Mouse (Mus musculus): ENCODE results near the gene Cdc20b. TPM values are rescaled to one million over a fixed set of nuclear protein-coding genes. Genes with fewer than 3 reads are reported as not detected.
"Not testable (repeated sequence)": the region's sequence is repeated elsewhere in the genome, so short reads cannot be mapped to it uniquely, and the experiment has no call there.

Cdc20b gene
- polyA plus RNA-seq, 1 experiment from 2014 or later, result not detected

- not testable (repeated sequence) for H3K27me3 ChIP-seq (ENCODE audit: control insufficient read depth, insufficient read depth, low read length); H3K9me3 ChIP-seq (ENCODE audit: control insufficient read depth, low read depth, low read length); H3K27ac ChIP-seq (ENCODE audit: low read length); H3K36me3 ChIP-seq (ENCODE audit: control insufficient read depth, insufficient read depth, low read length); H3K4me1 ChIP-seq (ENCODE audit: control insufficient read depth, insufficient read depth, low read length); H3K9ac ChIP-seq (replicated peaks; ENCODE audit: low read depth, low read length); ATAC-seq (ENCODE audit: insufficient number of reproducible peaks, insufficient read depth, low FRiP score, low read depth)
- 42% methylated on average over 19 of the region's 20 CpGs for WGBS
- Histone ChIP-seq H3K4me3 (ENCODE audit: low read depth, low read length) (peak overlapping the region; percentile 4; the same call in 1 of the 2 replicates), H3K4me2 (replicated peaks; ENCODE audit: low read depth, low read length) (peak overlapping the region; percentile 36)
Observed at GRCm38 (mm10) chr13:113013174-113013953, 21.5 kb upstream of the Cdc20b start.

- WGBS, result 85% methylated on average over 2 of the region's 2 CpGs
- H3K36me3 ChIP-seq (ENCODE audit: control insufficient read depth, insufficient read depth, low read length), result no peaks in the 10 kb centered on the region
- no peaks in the 10 kb centered on the region for H3K9me3 ChIP-seq (ENCODE audit: control insufficient read depth, low read depth, low read length)
- no peak overlapping the region for H3K9ac ChIP-seq (replicated peaks; ENCODE audit: low read depth, low read length)
- no peak overlapping the region for H3K27ac ChIP-seq (ENCODE audit: low read length)
- H3K4me1 ChIP-seq (ENCODE audit: control insufficient read depth, insufficient read depth, low read length), result no peaks in the 10 kb centered on the region
- H3K4me3 ChIP-seq (ENCODE audit: low read depth, low read length), result no peak overlapping the region
- no peaks in the 10 kb centered on the region for H3K27me3 ChIP-seq (ENCODE audit: control insufficient read depth, insufficient read depth, low read length)
- no peak for ATAC-seq (ENCODE audit: insufficient number of reproducible peaks, insufficient read depth, low FRiP score, low read depth)
- H3K4me2 ChIP-seq (replicated peaks; ENCODE audit: low read depth, low read length), result no peak overlapping the region
Observed at GRCm38 (mm10) chr13:113021521-113021920, 13.4 kb upstream of the Cdc20b start.

- ATAC-seq (ENCODE audit: insufficient number of reproducible peaks, insufficient read depth, low FRiP score, low read depth), result no peak
- Histone ChIP-seq H3K36me3 (ENCODE audit: control insufficient read depth, insufficient read depth, low read length) (no peaks in the 10 kb centered on the region), H3K4me3 (ENCODE audit: low read depth, low read length) (no peak overlapping the region), H3K9me3 (ENCODE audit: control insufficient read depth, low read depth, low read length) (no peaks in the 10 kb centered on the region), H3K27ac (ENCODE audit: low read length) (no peak overlapping the region), H3K9ac (replicated peaks; ENCODE audit: low read depth, low read length) (no peak overlapping the region), H3K4me2 (replicated peaks; ENCODE audit: low read depth, low read length) (no peak overlapping the region), H3K27me3 (ENCODE audit: control insufficient read depth, insufficient read depth, low read length) (no peaks in the 10 kb centered on the region), H3K4me1 (ENCODE audit: control insufficient read depth, insufficient read depth, low read length) (no peaks in the 10 kb centered on the region)
- 66% methylated on average over 8 of the region's 8 CpGs for WGBS
Observed at GRCm38 (mm10) chr13:113022467-113022866, 12.4 kb upstream of the Cdc20b start.

GRCm38 (mm10) chr13:113023274-113024143, 11.4 kb upstream of the Cdc20b start:
- no peak overlapping the region for H3K9ac ChIP-seq (replicated peaks; ENCODE audit: low read depth, low read length)
- H3K9me3 ChIP-seq (ENCODE audit: control insufficient read depth, low read depth, low read length), result no peaks in the 10 kb centered on the region
- no peak overlapping the region for H3K27ac ChIP-seq (ENCODE audit: low read length)
- WGBS, result 67% methylated on average over 17 of the region's 17 CpGs
- H3K4me2 ChIP-seq (replicated peaks; ENCODE audit: low read depth, low read length), result no peak overlapping the region
- H3K4me3 ChIP-seq (ENCODE audit: low read depth, low read length), result no peak overlapping the region
- ATAC-seq (ENCODE audit: insufficient number of reproducible peaks, insufficient read depth, low FRiP score, low read depth), result no peak
- no peaks in the 10 kb centered on the region for H3K36me3 ChIP-seq (ENCODE audit: control insufficient read depth, insufficient read depth, low read length)
- H3K27me3 ChIP-seq (ENCODE audit: control insufficient read depth, insufficient read depth, low read length), result no peaks in the 10 kb centered on the region
- no peaks in the 10 kb centered on the region for H3K4me1 ChIP-seq (ENCODE audit: control insufficient read depth, insufficient read depth, low read length)

- no peaks in the 10 kb centered on the region for H3K36me3 ChIP-seq (ENCODE audit: control insufficient read depth, insufficient read depth, low read length)
- peak overlapping the region; percentile 50 for H3K4me3 ChIP-seq (ENCODE audit: low read depth, low read length)
- H3K27ac ChIP-seq (ENCODE audit: low read length), result no peak overlapping the region
- H3K27me3 ChIP-seq (ENCODE audit: control insufficient read depth, insufficient read depth, low read length), result peaks cover 16% of the 10 kb centered on the region
- no peak overlapping the region for H3K9ac ChIP-seq (replicated peaks; ENCODE audit: low read depth, low read length)
- ATAC-seq (ENCODE audit: insufficient number of reproducible peaks, insufficient read depth, low FRiP score, low read depth), result no peak
- peak overlapping the region; percentile 99 for H3K4me2 ChIP-seq (replicated peaks; ENCODE audit: low read depth, low read length)
- no peaks in the 10 kb centered on the region for H3K9me3 ChIP-seq (ENCODE audit: control insufficient read depth, low read depth, low read length)
- peaks cover 10% of the 10 kb centered on the region; the same call in 1 of the 2 replicates for H3K4me1 ChIP-seq (ENCODE audit: control insufficient read depth, insufficient read depth, low read length)
- WGBS, result 2% methylated on average over 7 of the region's 7 CpGs
Observed at GRCm38 (mm10) chr13:113031351-113031750, 3.6 kb upstream of the Cdc20b start.

- Histone ChIP-seq H3K4me3 (ENCODE audit: low read depth, low read length) (peak overlapping the region; percentile 50), H3K4me2 (replicated peaks; ENCODE audit: low read depth, low read length) (peak overlapping the region; percentile 99), H3K9me3 (ENCODE audit: control insufficient read depth, low read depth, low read length) (no peaks in the 10 kb centered on the region), H3K36me3 (ENCODE audit: control insufficient read depth, insufficient read depth, low read length) (no peaks in the 10 kb centered on the region), H3K27ac (ENCODE audit: low read length) (no peak overlapping the region), H3K4me1 (ENCODE audit: control insufficient read depth, insufficient read depth, low read length) (peaks cover 10% of the 10 kb centered on the region; the same call in 1 of the 2 replicates), H3K27me3 (ENCODE audit: control insufficient read depth, insufficient read depth, low read length) (peaks cover 16% of the 10 kb centered on the region), H3K9ac (replicated peaks; ENCODE audit: low read depth, low read length) (peak overlapping the region; percentile 36)
- under 1% methylated on average over 40 of the region's 40 CpGs for WGBS
- ATAC-seq (ENCODE audit: insufficient number of reproducible peaks, insufficient read depth, low FRiP score, low read depth), result peak; percentile 44
Observed at GRCm38 (mm10) chr13:113031792-113032571, 2.9 kb upstream of the Cdc20b start.

- Histone ChIP-seq H3K27ac (ENCODE audit: low read length) (no peak overlapping the region), H3K4me3 (ENCODE audit: low read depth, low read length) (no peak overlapping the region), H3K4me2 (replicated peaks; ENCODE audit: low read depth, low read length) (no peak overlapping the region), H3K9ac (replicated peaks; ENCODE audit: low read depth, low read length) (no peak overlapping the region), H3K36me3 (ENCODE audit: control insufficient read depth, insufficient read depth, low read length) (no peaks in the 10 kb centered on the region), H3K4me1 (ENCODE audit: control insufficient read depth, insufficient read depth, low read length) (peaks cover 10% of the 10 kb centered on the region; the same call in 1 of the 2 replicates), H3K27me3 (ENCODE audit: control insufficient read depth, insufficient read depth, low read length) (peaks cover 16% of the 10 kb centered on the region), H3K9me3 (ENCODE audit: control insufficient read depth, low read depth, low read length) (no peaks in the 10 kb centered on the region)
- no peak for ATAC-seq (ENCODE audit: insufficient number of reproducible peaks, insufficient read depth, low FRiP score, low read depth)
Observed at GRCm38 (mm10) chr13:113032831-113033230, 2.1 kb upstream of the Cdc20b start.

- 2% methylated on average over 11 of the region's 11 CpGs for WGBS
- peaks cover 10% of the 10 kb centered on the region; the same call in 1 of the 2 replicates for H3K4me1 ChIP-seq (ENCODE audit: control insufficient read depth, insufficient read depth, low read length)
- peak overlapping the region; percentile 95 for H3K4me2 ChIP-seq (replicated peaks; ENCODE audit: low read depth, low read length)
- H3K27me3 ChIP-seq (ENCODE audit: control insufficient read depth, insufficient read depth, low read length), result peaks cover 16% of the 10 kb centered on the region
- no peak overlapping the region for H3K9ac ChIP-seq (replicated peaks; ENCODE audit: low read depth, low read length)
- ATAC-seq (ENCODE audit: insufficient number of reproducible peaks, insufficient read depth, low FRiP score, low read depth), result no peak
- H3K9me3 ChIP-seq (ENCODE audit: control insufficient read depth, low read depth, low read length), result no peaks in the 10 kb centered on the region
- no peaks in the 10 kb centered on the region for H3K36me3 ChIP-seq (ENCODE audit: control insufficient read depth, insufficient read depth, low read length)
- peak overlapping the region; percentile 55 for H3K4me3 ChIP-seq (ENCODE audit: low read depth, low read length)
- no peak overlapping the region for H3K27ac ChIP-seq (ENCODE audit: low read length)
Observed at GRCm38 (mm10) chr13:113034271-113034886, 532 bp upstream of the Cdc20b start.

Measured in stomach, embryonic 14.5 days (tissue).